Mouse (Mus musculus) CH12.LX (cell line): ENCODE data around the gene Cuedc2. TPM values are rescaled to one million over a fixed set of nuclear protein-coding genes. Genes with fewer than 3 reads are reported as not detected.

Experiments
- DNase-seq: peaks from one replicate; pipeline ENCODE4 v3.0.0-alpha.2; 2013; ENCODE audit errors: extremely low read depth
- H3K27ac ChIP-seq: 2 replicates; pipeline ENCODE4 v1.5.1; 2012; ENCODE audit warnings: low read depth, mild to moderate bottlenecking, control low read depth, moderate library complexity; ENCODE audit not compliant: insufficient read depth
- H3K27me3 ChIP-seq: replicated peaks from 2 replicates; pipeline ENCODE3; 2012; ENCODE audit warnings: inconsistent platforms
- H3K36me3 ChIP-seq, 2 experiments: replicated peaks in 1 of 2; 2 replicates each; pipeline versions ENCODE3 to v1.6.1; 2012; ENCODE audit warnings: inconsistent platforms in 1 of 2, low read length in 1 of 2, mild to moderate bottlenecking in 1 of 2, mixed read lengths in 1 of 2, moderate library complexity in 1 of 2; ENCODE audit not compliant: control insufficient read depth in 1 of 2, insufficient read depth in 1 of 2
- H3K4me1 ChIP-seq, 2 experiments: 2 replicates each; pipeline ENCODE4 v1.6.1; 2012; ENCODE audit warnings: inconsistent platforms in 1 of 2, moderate library complexity in 1 of 2; ENCODE audit not compliant: insufficient read depth in 2 of 2, control insufficient read depth in 1 of 2
- H3K4me2 ChIP-seq: 2 replicates; pipeline ENCODE4 v1.6.1; 2012; ENCODE audit warnings: low read depth, mild to moderate bottlenecking, control low read depth; ENCODE audit not compliant: poor library complexity, insufficient read depth, severe bottlenecking
- H3K4me3 ChIP-seq, 3 experiments: fragments of 150-350 bp in 1 of 3; sonication (generic) in 1 of 3; replicated peaks in 1 of 3; 2 replicates each; pipeline versions ENCODE3 to v1.5.1; 2011 to 2012; ENCODE audit warnings: low read depth in 2 of 3, low read length in 2 of 3, mild to moderate bottlenecking in 2 of 3, moderate library complexity in 2 of 3, control low read depth in 1 of 3, improper control_type of control experiment in 1 of 3, inconsistent platforms in 1 of 3, mixed read lengths in 1 of 3; ENCODE audit not compliant: poor library complexity in 1 of 3
- H3K79me2 ChIP-seq: replicated peaks from 2 replicates; pipeline ENCODE4 v1.6.1; 2012; ENCODE audit warnings: mild to moderate bottlenecking, moderate library complexity; ENCODE audit not compliant: control insufficient read depth, poor library complexity, insufficient read depth, severe bottlenecking; ENCODE audit errors: extremely low read depth
- H3K9ac ChIP-seq: 2 replicates; pipeline ENCODE4 v1.6.1; 2012; ENCODE audit warnings: low read depth, mild to moderate bottlenecking, control low read depth, moderate library complexity; ENCODE audit not compliant: insufficient read depth
- H3K9me3 ChIP-seq: replicated peaks from 2 replicates; pipeline ENCODE3; 2012; ENCODE audit warnings: low read length, inconsistent platforms, mixed read lengths
- BHLHE40 ChIP-seq: IDR thresholded peaks from 2 replicates; pipeline ENCODE4 v1.6.1; 2011; ENCODE audit warnings: mild to moderate bottlenecking, low read depth, low read length, improper control_type of control experiment
- CHD1 ChIP-seq: IDR thresholded peaks from 2 replicates; pipeline ENCODE4 v1.6.1; 2012; ENCODE audit warnings: low read depth, low read length, improper control_type of control experiment, inconsistent platforms
- CTCF ChIP-seq, 2 experiments: IDR thresholded peaks in 1 of 2; conservative IDR thresholded peaks in 1 of 2; 2 replicates each; pipeline ENCODE4 v1.5.1; 2011 to 2012; ENCODE audit warnings: low read depth in 2 of 2, low read length in 2 of 2, improper control_type of control experiment in 1 of 2, inconsistent platforms in 1 of 2, mild to moderate bottlenecking in 1 of 2, moderate library complexity in 1 of 2
- E2F4 ChIP-seq: IDR thresholded peaks from 2 replicates; pipeline ENCODE4 v1.6.1; 2011; ENCODE audit warnings: low read depth, low read length, improper control_type of control experiment; ENCODE audit not compliant: insufficient replicate concordance
- ELF1 ChIP-seq: IDR thresholded peaks from 2 replicates; pipeline ENCODE4 v1.6.1; 2014; ENCODE audit warnings: low read depth, mild to moderate bottlenecking, inconsistent platforms, low read length, improper control_type of control experiment
- EP300 ChIP-seq: IDR thresholded peaks from 2 replicates; pipeline ENCODE4 v1.6.1; 2011; ENCODE audit warnings: low read length, improper control_type of control experiment
- ETS1 ChIP-seq: conservative IDR thresholded peaks from 2 replicates; pipeline ENCODE4 v1.6.1; 2012; ENCODE audit warnings: low read depth, mild to moderate bottlenecking, inconsistent platforms, low read length, improper control_type of control experiment, moderate library complexity
- GABPA ChIP-seq: IDR thresholded peaks from 2 replicates; pipeline ENCODE4 v1.6.1; 2012; ENCODE audit warnings: low read depth, low read length, improper control_type of control experiment, inconsistent platforms; ENCODE audit not compliant: insufficient replicate concordance
- HCFC1 ChIP-seq: IDR thresholded peaks from 2 replicates; pipeline ENCODE4 v1.6.1; 2012; ENCODE audit warnings: low read depth, mild to moderate bottlenecking, inconsistent platforms, low read length, improper control_type of control experiment
- IRF4 ChIP-seq: IDR thresholded peaks from 2 replicates; pipeline ENCODE4 v1.6.1; 2014; ENCODE audit warnings: low read depth, mild to moderate bottlenecking, inconsistent platforms, low read length, improper control_type of control experiment
- JUN ChIP-seq: IDR thresholded peaks from 2 replicates; pipeline ENCODE4 v1.6.1; 2011; ENCODE audit warnings: low read depth, mild to moderate bottlenecking, low read length, improper control_type of control experiment, moderate library complexity; ENCODE audit not compliant: insufficient read depth
- JUND ChIP-seq: conservative IDR thresholded peaks from 2 replicates; pipeline ENCODE4 v1.6.1; 2011; ENCODE audit warnings: low read depth, low read length, improper control_type of control experiment
- MAFK ChIP-seq: IDR thresholded peaks from 2 replicates; pipeline ENCODE4 v1.6.1; 2011; ENCODE audit warnings: low read length, improper control_type of control experiment; ENCODE audit not compliant: insufficient replicate concordance
- MAX ChIP-seq: IDR thresholded peaks from 2 replicates; pipeline ENCODE4 v1.6.1; 2011; ENCODE audit warnings: low read length, improper control_type of control experiment
- MAZ ChIP-seq: IDR thresholded peaks from 2 replicates; pipeline ENCODE4 v1.6.1; 2012; ENCODE audit warnings: low read depth, mild to moderate bottlenecking, inconsistent platforms, low read length, improper control_type of control experiment, moderate library complexity
- MYC ChIP-seq: IDR thresholded peaks from 2 replicates; pipeline ENCODE4 v1.6.1; 2011; ENCODE audit warnings: low read depth, mild to moderate bottlenecking, improper control_type of control experiment, low read length
- NRF1 ChIP-seq: IDR thresholded peaks from 2 replicates; pipeline ENCODE4 v1.6.1; 2014; ENCODE audit warnings: low read depth, mild to moderate bottlenecking, inconsistent platforms, low read length, improper control_type of control experiment, moderate library complexity
- PAX5 ChIP-seq: IDR thresholded peaks from 2 replicates; pipeline ENCODE4 v1.6.1; 2012; ENCODE audit warnings: low read length, inconsistent platforms, mixed read lengths
- SIN3A ChIP-seq: IDR thresholded peaks from 2 replicates; pipeline ENCODE4 v1.6.1; 2012; ENCODE audit warnings: low read length, improper control_type of control experiment, inconsistent platforms
- SMC3 ChIP-seq: IDR thresholded peaks from 2 replicates; pipeline ENCODE4 v1.6.1; 2011; ENCODE audit warnings: low read depth, low read length, improper control_type of control experiment
- TBP ChIP-seq: conservative IDR thresholded peaks from 2 replicates; pipeline ENCODE4 v1.6.1; 2011; ENCODE audit warnings: low read depth, low read length, improper control_type of control experiment
- UBTF ChIP-seq: IDR thresholded peaks from 2 replicates; pipeline ENCODE4 v1.6.1; 2012; ENCODE audit warnings: low read depth, mild to moderate bottlenecking, inconsistent platforms, low read length, improper control_type of control experiment, moderate library complexity
- USF1 ChIP-seq: IDR thresholded peaks from 2 replicates; pipeline ENCODE4 v1.6.1; 2014; ENCODE audit warnings: low read depth, mild to moderate bottlenecking, inconsistent platforms, low read length, improper control_type of control experiment
- ZKSCAN1 ChIP-seq: IDR thresholded peaks from 2 replicates; pipeline ENCODE4 v1.6.1; 2012; ENCODE audit warnings: low read depth, inconsistent platforms, low read length, improper control_type of control experiment, borderline replicate concordance
- ZMIZ1 ChIP-seq: IDR thresholded peaks from 2 replicates; pipeline ENCODE4 v1.6.1; 2012; ENCODE audit warnings: low read depth, mild to moderate bottlenecking, inconsistent platforms, low read length, improper control_type of control experiment
- ZNF384 ChIP-seq: IDR thresholded peaks from 2 replicates; pipeline ENCODE4 v1.6.1; 2012; ENCODE audit warnings: low read depth, low read length, improper control_type of control experiment, inconsistent platforms
- dilution Hi-C: fragments of 300-500 bp; cut with MboI; formaldehyde crosslinking; loops from 2 replicates; pipeline ENCODE4 v1.14.3; 2020; ENCODE audit warnings: low sequenced_read_pairs; ENCODE audit not compliant: extremely low pct_unique_long_range_greater_than_20kb, extremely low pct_ligation_motif_present
- in situ Hi-C: fragments of 300-500 bp; cut with MboI; formaldehyde crosslinking; loops from 3 replicates; pipeline ENCODE4 v1.14.3; 2019; ENCODE audit warnings: low sequenced_read_pairs, low pct_ligation_motif_present, low pct_unique_long_range_greater_than_20kb, mixed read lengths
- polyA plus RNA-seq: library from polyadenylated mRNA; unstranded; fragments of >175 nt; gene quantifications from 2 replicates; pipeline ENCODE4 v1.2.1, GENCODE M21; 2012; ENCODE audit warnings: low read depth; ENCODE audit not compliant: insufficient read length
- total RNA-seq, 2 experiments: library from RNA; depleted of rRNA; stranded (reverse); fragments of 300-350 nt in 1 of 2; fragments of >200 nt in 1 of 2; gene quantifications; 2 replicates each; pipeline ENCODE4 v1.2.3; 2012 to 2014

Cuedc2 gene
- total and polyA plus RNA-seq, 3 experiments: 94.4 to 117 (median 102) TPM

GRCm38 (mm10) chr19:46286047-46286446 lies 52.5 kb downstream of the Cuedc2 start:
- Histone ChIP-seq H3K4me2 (no peak overlapping the region), H3K27ac (no peak overlapping the region), H3K36me3 (peaks cover 47 to 63% of the 10 kb centered on the region in 2 experiments), H3K4me1 (peaks cover 0 to 12% of the 10 kb centered on the region in 2 experiments; a peak in 2 of 4 replicates), H3K79me2 (no peaks in the 10 kb centered on the region), H3K27me3 (no peaks in the 10 kb centered on the region), H3K9ac (no peak overlapping the region), H3K4me3 (no peak overlapping the region), H3K9me3 (no peaks in the 10 kb centered on the region)
- DNase-seq: no peak
- in situ Hi-C loops: no loop called here
- TF ChIP-seq UBTF: no peak
- no peak for TF ChIP-seq MAZ
- TF ChIP-seq JUND: no peak
- TF ChIP-seq MAFK: no peak
- no peak for TF ChIP-seq BHLHE40
- TF ChIP-seq MAX: no peak
- dilution Hi-C loops: no loop called here

GRCm38 (mm10) chr19:46285631-46286030 lies 52.9 kb downstream of the Cuedc2 start:
- peaks cover 50 to 66% of the 10 kb centered on the region in 2 experiments for H3K36me3 ChIP-seq
- dilution Hi-C loops: no loop called here

GRCm38 (mm10) chr19:46284686-46285085 lies 53.8 kb downstream of the Cuedc2 start:
- Histone ChIP-seq H3K4me3 (no peak overlapping the region), H3K4me2 (no peak overlapping the region), H3K79me2 (no peaks in the 10 kb centered on the region), H3K27me3 (no peaks in the 10 kb centered on the region), H3K36me3 (peaks cover 59 to 75% of the 10 kb centered on the region in 2 experiments), H3K9ac (no peak overlapping the region), H3K9me3 (no peaks in the 10 kb centered on the region), H3K4me1 (peaks cover 0 to 12% of the 10 kb centered on the region in 2 experiments; a peak in 1 of 4 replicates), H3K27ac (no peak overlapping the region)
- no peak for TF ChIP-seq SIN3A
- TF ChIP-seq ELF1: no peak
- no peak for TF ChIP-seq IRF4
- no peak for TF ChIP-seq USF1
- no peak for TF ChIP-seq MAFK
- TF ChIP-seq MYC: no peak
- no peak for TF ChIP-seq HCFC1
- TF ChIP-seq TBP: no peak
- no peak for TF ChIP-seq PAX5
- no peak for TF ChIP-seq CHD1
- TF ChIP-seq NRF1: no peak
- TF ChIP-seq SMC3: no peak
- no peak for TF ChIP-seq JUN
- DNase-seq: no peak
- dilution Hi-C loops: no loop called here
- in situ Hi-C loops: no loop called here

More at GRCm38 (mm10) chr19:46285631-46286030, 52.9 kb downstream of the Cuedc2 start:
- Histone ChIP-seq H3K27me3 (no peaks in the 10 kb centered on the region), H3K4me2 (no peak overlapping the region), H3K4me1 (peaks cover 0 to 12% of the 10 kb centered on the region in 2 experiments; a peak in 1 of 4 replicates), H3K79me2 (no peaks in the 10 kb centered on the region), H3K9ac (no peak overlapping the region), H3K4me3 (no peak overlapping the region), H3K9me3 (no peaks in the 10 kb centered on the region), H3K27ac (no peak overlapping the region)
- TF ChIP-seq MAX (no peak), JUN (no peak), CTCF (conservative IDR thresholded peaks at IDR 0.05 in 1 of 2, IDR thresholded peaks at IDR 0.05 in 1 of 2; ENCODE audit: low read depth in 2 of 2, low read length in 2 of 2) (no peak), GABPA (no peak), ZMIZ1 (no peak), EP300 (no peak), ETS1 (no peak), PAX5 (no peak), JUND (no peak), NRF1 (no peak), ZNF384 (no peak), USF1 (no peak), TBP (no peak), E2F4 (no peak), ZKSCAN1 (no peak)
- DNase-seq: no peak
- in situ Hi-C loops: no loop called here
